Mouse (Mus musculus) olfactory bulb, adult 2 months (tissue): ENCODE measurements at regions not wholly inside any gene's neighbourhood (a gene's known extent, or its start where the extent isn't known, plus 50 kb on each side); places are given as distances from the start of the nearest gene placed in this dataset.

Source experiments
- H3K27ac ChIP-seq: fragments of 200-500 bp; 2 replicates; pipeline ENCODE4 v1.5.1; 2012; ENCODE audit warnings: low read depth, low read length; ENCODE audit not compliant: insufficient read depth
- H3K4me1 ChIP-seq: fragments of 200-500 bp; 2 replicates; pipeline ENCODE4 v1.6.1; 2012; ENCODE audit warnings: low read length; ENCODE audit not compliant: control insufficient read depth, insufficient read depth
- H3K4me3 ChIP-seq: fragments of 200-500 bp; 2 replicates; pipeline ENCODE4 v1.5.1; 2012; ENCODE audit warnings: mild to moderate bottlenecking, low read depth, low read length, moderate library complexity; ENCODE audit not compliant: insufficient read depth
- CTCF ChIP-seq: fragments of 200-500 bp; IDR thresholded peaks from 2 replicates; pipeline ENCODE4 v1.5.1; 2012; ENCODE audit warnings: low read depth, mild to moderate bottlenecking, low read length, moderate library complexity; ENCODE audit not compliant: insufficient read depth
- POLR2A ChIP-seq: fragments of 200-500 bp; IDR thresholded peaks from 2 replicates; pipeline ENCODE4 v1.6.1; 2012; ENCODE audit warnings: mild to moderate bottlenecking, low read depth, low read length, moderate library complexity; ENCODE audit not compliant: insufficient read depth
- WGBS: fragments of 180-500 bp; shearing (Covaris S2); methylation state at CpG from one replicate; pipeline ENCODE4 v1.1.7; 2018; 5-methylcytosine and 5-hydroxymethylcytosine counted together

DNA sequence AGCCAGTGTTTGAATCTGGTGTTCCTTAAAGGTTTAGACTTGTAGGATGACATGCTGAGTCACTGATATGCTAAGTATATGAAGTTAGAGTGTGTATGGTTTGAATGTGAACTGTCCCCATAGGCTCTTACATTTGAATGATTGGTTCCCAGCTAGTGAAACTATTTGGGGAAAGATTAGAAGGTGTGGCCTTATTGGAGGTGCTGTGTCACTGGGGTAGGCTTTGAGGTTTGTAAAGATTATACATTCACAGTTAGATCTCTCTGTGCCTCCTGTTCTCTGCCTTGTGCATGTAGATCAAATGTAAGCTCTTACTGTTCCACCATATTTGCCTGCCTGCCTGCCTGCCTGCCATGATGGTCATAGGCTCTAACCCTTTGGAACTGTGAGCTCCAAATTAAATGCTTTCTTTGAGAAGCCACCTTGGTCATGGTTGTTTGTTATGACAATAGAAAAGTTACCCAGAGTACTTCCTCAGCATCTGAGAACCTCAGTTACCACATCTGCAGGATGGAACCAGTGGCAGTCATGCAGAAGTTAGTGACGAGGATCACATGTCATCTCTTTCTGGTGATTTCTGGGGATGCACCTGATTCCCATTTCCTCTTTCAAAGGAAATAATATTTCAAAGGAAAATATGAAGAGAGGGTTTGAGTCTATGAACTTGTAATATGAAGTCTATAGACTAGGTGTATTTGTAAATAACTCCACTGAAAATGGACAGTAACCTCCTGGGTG lies 94.7 kb upstream of the Trib2 start:
- no peak for TF ChIP-seq POLR2A
- TF ChIP-seq CTCF, result no peak
- H3K4me1 ChIP-seq, result no peaks in the 10 kb centered on the region
- no peak overlapping the region for H3K4me3 ChIP-seq
- no peak overlapping the region for H3K27ac ChIP-seq
- WGBS, result 86% methylated on average over 1 of the region's 1 CpGs

DNA sequence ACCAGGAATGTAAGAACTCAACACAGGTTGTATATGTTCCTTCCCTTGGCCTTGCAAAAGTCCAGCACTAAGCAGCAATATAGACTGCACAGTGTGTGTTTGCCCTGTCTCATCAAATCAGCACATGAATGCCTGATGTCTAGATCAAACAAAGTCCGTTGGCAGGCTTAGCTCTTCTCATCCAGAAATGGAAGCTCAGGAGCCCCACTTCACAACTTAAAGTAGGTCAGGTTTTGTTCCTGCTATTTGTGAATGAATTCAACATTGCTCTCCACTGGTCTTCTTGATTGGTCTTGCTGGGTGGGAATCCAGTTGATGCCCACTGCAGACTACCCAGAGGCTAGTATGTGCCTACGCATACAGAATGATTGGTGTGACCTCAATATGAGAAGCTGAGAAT lies 80.8 kb upstream of the Trib2 start:
- H3K27ac ChIP-seq, result no peak overlapping the region
- 72% methylated on average over 2 of the region's 2 CpGs for WGBS
- peaks cover 3% of the 10 kb centered on the region; the same call in 1 of the 2 replicates for H3K4me1 ChIP-seq
- H3K4me3 ChIP-seq, result no peak overlapping the region
- TF ChIP-seq CTCF (no peak), POLR2A (no peak)

DNA sequence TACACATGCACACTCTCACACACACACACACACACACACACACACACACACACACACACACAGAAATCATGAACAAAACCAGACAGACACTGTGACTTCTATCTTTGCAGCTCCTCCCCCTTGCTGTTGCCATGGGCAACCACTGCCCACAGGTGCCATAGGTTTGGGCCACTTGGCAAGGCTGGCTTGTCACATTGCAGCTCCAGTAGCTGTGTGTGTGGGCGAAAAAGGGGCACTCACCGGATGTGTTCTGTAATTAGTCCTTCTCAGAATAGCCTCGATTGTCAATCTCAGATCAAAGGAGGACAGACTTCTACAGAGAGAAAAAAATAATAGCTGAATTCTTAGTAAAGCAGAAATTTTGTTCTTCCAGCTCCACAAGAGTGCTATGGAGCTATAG lies 79.8 kb upstream of the Trib2 start:
- WGBS, result 30% methylated on average over 3 of the region's 3 CpGs
- Histone ChIP-seq H3K4me3 (no peak overlapping the region), H3K27ac (no peak overlapping the region), H3K4me1 (peaks cover 3% of the 10 kb centered on the region; the same call in 1 of the 2 replicates)
- TF ChIP-seq CTCF (no peak), POLR2A (no peak)

DNA sequence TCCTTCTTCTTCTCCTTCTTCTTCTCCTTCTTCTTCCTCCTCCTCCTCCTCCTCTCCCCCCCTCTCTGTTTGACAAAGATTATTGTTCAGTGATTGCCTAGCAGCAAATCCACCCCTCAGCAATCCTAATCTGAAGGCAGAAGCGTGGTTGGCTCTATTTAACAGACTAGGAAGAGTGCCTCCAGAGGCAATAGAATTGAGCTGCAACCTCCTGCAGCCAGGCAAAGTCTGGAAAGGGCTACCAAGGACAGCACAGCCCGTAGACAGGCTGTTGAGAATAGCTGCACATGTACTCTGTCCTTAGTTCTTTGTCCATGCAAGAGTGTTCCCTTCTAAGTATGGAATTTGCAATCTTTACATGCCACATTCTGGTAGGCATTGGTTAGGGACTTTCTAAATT lies 78.5 kb upstream of the Trib2 start:
- peaks cover 3% of the 10 kb centered on the region; the same call in 1 of the 2 replicates for H3K4me1 ChIP-seq
- H3K27ac ChIP-seq, result no peak overlapping the region
- TF ChIP-seq CTCF (no peak), POLR2A (no peak)
- 84% methylated on average over 2 of the region's 2 CpGs for WGBS
- H3K4me3 ChIP-seq, result no peak overlapping the region

DNA sequence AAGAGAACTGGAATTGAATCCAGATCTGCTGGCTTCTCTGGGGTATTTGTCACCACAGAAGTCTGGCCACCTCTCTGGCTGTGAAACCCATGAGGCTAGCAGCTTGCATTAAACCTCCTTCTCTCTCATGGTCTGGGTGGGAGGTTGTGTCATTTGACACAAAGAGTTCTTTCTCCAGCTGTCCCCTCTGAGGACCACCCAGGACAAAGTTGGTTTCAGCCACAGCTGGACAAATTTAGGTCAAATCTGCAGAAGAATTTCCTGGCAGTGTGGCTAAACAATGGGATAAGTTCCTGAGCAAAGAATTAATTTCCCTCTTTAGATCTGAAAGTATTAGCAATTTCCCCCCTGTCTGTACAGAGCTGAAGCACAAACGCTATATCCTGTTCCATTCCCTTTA lies 73.9 kb upstream of the Trib2 start:
- Histone ChIP-seq H3K4me3 (no peak overlapping the region), H3K27ac (no peak overlapping the region), H3K4me1 (no peaks in the 10 kb centered on the region)
- TF ChIP-seq POLR2A (no peak), CTCF (no peak)
- WGBS, result 49% methylated on average over 1 of the region's 1 CpGs

DNA sequence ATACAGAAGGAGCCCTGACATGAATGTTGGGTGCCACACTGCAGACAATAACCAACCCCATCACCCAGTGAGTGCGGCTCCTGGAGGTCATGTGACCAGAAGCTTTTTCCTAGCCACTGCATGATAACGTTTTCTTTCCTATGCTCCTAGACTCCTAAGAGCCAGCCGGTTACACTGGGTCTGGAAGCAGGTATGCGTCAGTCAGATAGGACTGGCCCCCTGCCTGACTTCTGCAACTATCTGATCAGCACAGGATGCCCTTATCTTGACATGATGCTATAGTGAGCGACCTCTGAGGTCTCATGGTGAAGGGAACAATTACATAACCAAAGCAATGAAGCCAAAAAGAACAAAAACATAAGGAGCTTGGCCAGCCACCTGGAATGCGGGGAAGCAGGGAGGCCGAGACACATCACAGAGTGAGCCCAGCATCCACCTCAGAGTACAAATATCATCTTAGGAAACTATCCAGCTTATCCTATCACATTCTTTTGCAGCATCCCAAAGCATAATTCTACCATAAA lies 63.2 kb upstream of the Trib2 start:
- WGBS, result 86% methylated on average over 7 of the region's 7 CpGs
- no peak for TF ChIP-seq POLR2A
- no peak for TF ChIP-seq CTCF
- H3K4me3 ChIP-seq, result no peak overlapping the region
- H3K27ac ChIP-seq, result no peak overlapping the region
- no peaks in the 10 kb centered on the region for H3K4me1 ChIP-seq
